Mouse (Mus musculus): ENCODE results near the gene Uap1. TPM values are rescaled to one million over a fixed set of nuclear protein-coding genes. Genes with fewer than 3 reads are reported as not detected.

Uap1 gene
- total RNA-seq, 4 experiments from 2014 or later, result 55.4 to 72.9 (median 60.0) TPM

DNA sequence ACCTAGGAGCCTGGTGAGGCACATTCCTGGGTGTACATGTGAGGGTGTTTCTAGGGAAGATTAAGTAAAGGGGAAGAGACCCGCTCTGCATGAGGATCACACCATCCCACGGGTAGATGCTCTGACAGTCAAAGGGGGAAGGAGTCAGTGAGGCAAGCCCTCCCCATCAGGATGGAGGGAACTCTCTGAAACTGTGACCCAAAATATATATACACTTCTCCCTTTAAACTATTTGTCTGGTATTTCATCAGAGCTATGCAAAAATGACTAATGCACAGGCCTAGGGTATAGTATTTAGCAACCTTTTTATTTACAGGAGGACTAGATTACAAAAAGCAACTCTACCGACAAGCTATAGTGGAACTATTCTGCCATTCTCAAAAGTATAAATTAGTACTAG lies 9.8 kb downstream of the Uap1 start:
- DNase-seq (ENCODE audit: low spot score in 2 of 2), result no peak

DNA sequence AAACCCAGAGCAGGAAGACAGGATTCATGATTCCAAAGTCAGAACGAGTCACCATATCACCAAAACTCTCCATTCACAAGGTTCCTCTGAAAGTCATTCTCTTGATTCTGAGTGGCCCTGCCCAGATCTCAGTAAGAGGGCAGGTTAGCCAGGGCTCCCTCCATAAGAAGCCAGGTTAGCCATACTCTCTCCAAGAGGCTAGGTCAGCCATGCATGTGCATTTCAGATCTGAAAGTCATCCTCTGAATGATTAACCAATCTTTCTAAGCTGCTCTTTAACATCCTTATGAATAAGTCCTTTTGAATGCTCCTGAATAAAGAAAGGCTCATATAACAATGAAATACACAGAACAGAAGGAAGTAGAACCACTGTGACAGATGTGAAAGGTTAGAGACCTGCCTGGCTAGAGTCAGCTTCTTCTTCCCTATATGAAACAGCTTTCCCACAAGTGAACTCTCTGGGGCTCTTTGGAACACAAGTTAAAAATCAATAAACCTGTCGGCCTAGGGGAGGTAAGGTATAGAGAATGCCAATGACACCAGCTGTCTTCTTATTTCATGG lies 10.6 kb downstream of the Uap1 start:
- no peak for DNase-seq (ENCODE audit: low spot score in 2 of 2)

DNA sequence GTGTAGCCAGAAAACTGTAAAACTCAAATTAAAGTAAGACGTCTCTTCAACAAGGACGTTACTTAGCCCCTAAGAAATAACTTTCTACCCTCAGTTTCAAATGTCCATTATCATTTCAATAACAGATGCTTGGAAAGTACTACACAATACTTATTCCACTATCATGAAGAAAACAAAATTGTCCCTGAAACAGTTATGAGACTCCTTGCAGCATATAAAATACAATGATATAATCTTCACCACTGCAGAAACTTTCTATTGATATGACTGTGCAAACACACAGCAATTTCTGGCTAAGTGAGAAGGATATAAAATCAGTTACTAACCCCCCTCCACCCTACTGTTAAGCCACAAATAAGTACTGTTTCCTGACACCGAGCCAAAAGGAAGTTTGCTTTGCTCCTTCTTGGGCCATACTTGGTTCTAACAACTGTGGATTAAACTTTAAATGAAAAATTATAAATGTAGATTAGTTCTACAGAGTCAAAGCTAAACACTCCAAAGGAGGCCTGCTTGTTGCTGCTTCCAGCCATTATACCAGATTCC lies 11.3 kb downstream of the Uap1 start:
- DNase-seq (ENCODE audit: low spot score in 2 of 2), result no peak

DNA sequence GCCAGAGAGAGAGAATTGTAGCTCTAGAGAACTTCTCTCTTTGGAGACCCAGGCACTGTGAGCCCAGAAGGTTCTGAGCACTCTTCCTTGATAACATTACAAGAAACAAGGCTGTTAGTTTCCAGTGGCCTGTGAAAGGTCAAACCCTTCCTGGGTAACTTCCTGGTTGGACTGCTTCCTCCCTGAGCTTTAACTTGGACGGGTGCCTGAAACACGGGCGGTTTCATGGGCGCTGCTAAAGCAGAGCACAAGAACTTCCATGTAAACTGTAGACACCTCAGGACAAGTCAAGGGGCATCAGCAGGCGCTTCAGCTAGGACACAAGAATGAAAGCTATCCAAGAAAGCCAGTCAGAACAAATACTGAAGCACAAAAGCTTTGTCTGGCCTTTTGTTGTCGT lies 12.9 kb downstream of the Uap1 start:
- DNase-seq (ENCODE audit: low spot score in 2 of 2), result no peak

DNA sequence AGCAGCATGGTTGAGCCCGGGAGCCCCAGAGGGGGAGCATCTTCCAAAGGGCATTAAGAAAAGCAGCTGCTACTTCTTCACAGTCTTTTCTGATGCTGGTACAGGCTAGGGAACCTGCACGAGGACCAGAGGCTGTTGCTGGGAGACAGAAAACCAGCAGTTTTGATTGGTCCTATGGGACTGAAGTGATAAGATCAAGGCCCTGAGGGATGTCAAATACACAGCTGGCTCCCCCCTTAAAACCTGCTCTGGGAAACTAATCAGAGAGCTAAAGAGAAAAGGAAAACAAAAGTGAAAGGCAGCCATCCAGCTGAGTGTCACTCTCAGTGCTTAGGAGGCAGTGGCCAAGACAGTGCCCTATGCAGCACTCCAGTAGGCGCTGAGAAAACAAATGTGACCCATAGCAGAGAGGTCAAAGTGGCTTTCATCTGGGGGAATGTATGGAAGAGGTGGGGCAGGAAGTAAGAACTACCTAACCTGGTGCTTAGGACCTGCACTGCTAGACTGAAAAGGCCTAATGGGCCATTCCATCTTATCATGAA lies 14.3 kb downstream of the Uap1 start:
- no peak for DNase-seq (ENCODE audit: low spot score in 2 of 2)

DNA sequence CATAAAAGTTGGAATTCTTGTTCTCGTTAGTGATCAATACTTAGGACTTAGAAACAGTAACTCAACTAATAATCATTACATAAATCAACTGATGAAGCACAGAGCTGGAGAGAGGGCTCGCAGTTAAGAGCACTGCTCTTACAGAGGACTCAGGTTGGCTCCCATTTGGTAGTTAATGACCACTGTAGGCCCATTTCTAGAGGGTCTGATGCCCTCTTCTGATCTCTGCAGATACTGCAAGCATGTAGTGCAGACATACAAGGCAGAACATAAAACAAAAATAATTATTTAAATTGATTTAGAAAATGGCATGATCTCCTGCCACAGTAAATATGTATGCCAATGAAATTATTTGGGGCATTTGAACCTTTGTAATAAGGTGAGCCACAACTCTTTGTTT lies 15.1 kb downstream of the Uap1 start:
- DNase-seq (ENCODE audit: low spot score in 2 of 2), result no peak

DNA sequence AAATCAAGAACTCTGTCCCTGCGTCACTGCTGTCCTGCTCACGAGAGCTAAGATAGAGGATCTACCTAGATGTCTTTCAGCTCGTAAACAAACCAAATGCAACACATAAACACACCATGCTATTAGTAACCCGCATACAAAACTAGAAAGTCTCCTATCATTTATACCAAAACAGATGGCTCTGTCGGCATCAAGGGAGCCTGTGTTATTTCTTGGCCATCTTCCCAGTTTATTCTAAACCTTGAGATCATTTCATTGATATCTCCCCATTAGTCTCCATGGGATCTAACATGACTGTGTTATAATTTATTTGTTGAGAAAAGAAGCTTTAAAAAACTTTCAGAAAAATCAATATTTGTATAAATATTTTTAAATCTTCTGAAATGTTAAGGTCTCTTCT lies 19.0 kb downstream of the Uap1 start:
- no peak for DNase-seq (ENCODE audit: low spot score in 2 of 2)

DNA sequence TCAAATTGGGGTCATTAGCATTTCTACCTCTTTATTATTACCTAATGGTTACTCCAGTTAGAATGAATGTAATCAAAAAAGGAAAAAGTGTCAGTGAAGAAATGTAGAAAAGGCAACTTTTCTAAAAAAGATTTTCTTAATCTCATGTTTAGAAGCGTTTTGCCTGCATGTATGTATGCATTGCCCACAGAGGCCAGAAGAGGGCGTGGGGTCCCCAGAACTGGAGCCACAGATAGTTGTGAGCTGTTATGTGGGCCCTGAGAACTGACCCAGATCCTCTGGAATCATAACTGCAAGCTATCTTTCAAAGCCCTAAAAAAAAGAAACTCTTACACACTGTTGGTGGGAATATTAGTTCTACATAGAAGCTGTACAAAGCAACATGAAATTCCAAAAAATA lies 19.5 kb downstream of the Uap1 start:
- no peak for DNase-seq (ENCODE audit: low spot score in 2 of 2)

DNA sequence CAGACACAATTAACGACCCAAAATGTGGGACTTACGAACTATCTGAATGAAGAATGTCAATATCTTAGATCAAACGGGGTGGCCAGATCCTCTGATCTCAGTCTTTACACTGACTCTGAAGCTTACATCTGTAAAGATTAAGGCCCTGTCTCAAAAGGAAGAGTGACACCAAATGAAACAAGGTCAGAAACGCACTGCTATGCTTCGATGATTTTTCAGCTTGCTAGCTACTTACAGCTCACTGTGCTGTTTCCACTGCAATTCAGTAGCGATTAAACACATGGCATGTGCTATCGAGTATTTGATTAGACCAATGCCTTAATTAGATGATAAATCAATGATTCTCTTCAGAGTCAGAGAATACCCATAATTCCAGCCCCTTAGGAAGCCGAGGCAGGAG lies 20.8 kb downstream of the Uap1 start:
- DNase-seq (ENCODE audit: low spot score in 2 of 2), result no peak

DNA sequence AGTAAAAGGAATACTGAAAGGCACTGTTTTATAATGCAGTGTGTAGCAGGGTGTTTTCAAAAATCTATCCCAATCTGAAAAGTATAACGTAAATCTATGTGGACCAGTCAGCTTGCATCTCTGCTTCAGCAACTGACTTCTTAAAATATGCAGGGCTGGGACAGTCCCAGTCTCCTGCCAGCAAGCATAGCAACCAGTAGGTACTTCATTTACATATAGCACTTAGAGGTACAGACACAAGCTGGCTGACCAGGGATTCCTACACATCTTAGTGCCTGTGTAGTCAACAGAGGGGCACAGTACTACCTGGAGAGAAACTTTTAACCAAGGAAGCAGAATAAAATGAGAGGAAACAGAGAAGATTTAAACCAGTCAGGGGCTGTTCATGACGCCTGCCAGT lies 22.2 kb downstream of the Uap1 start:
- DNase-seq (ENCODE audit: low spot score in 2 of 2), result no peak

DNA sequence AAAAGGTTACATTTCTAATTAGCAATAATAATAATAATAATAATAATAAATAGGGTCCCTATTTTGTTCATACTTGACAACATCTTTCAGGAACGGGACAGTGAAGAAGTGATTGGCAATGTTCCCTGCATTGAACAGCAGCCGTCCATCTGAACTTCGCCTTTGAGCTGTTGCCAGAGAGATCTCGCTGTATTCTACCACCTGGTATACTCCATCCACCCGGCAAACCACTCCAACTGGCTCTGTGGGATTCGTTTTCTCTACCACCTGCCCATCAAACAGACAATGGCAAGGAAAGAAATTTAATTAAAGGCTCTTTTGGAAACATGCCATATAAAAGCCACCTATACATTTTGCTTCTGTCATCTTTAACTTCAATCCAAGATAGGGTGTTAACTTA lies 23.9 kb downstream of the Uap1 start:
- DNase-seq (ENCODE audit: low spot score in 2 of 2), result no peak

DNA sequence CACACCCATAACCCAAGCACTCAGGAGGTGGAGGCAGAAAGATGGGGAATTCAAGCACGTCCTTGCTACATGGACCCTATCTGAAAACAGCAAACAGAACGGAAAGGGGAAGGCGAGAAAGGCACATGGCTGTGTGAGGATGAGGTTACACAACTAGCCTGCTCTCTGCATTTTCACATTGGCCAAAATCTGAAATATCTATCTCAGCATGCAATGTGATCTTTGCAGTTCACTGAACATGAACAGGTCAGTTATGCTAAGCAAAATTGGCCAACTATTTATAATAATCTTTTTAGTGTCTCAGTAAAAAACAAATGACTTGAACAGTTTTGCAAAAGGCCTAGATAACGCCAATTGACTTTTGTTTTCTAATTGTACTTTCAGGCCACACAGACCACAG lies 25.0 kb downstream of the Uap1 start:
- no peak for DNase-seq (ENCODE audit: low spot score in 2 of 2)

DNA sequence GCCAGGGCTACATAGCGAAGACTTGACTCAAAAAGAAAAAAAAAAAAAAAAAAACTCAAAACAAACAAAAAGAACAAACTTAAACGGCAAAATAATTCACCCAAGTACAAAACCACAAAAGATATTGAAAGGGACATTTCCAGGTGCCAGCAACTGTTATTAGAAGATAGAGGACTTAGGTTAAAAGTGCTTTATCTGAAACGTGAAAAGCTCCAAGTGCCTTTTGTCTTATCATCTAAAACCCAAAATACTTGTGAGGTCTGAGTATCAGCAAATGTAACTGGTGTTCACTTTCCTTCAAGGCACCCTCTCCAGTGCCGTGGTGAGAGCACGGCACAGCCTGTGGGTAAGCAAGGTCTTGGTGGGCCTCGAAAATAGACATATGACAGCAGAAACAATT lies 26.2 kb downstream of the Uap1 start:
- DNase-seq (ENCODE audit: low spot score in 2 of 2), result no peak

DNA sequence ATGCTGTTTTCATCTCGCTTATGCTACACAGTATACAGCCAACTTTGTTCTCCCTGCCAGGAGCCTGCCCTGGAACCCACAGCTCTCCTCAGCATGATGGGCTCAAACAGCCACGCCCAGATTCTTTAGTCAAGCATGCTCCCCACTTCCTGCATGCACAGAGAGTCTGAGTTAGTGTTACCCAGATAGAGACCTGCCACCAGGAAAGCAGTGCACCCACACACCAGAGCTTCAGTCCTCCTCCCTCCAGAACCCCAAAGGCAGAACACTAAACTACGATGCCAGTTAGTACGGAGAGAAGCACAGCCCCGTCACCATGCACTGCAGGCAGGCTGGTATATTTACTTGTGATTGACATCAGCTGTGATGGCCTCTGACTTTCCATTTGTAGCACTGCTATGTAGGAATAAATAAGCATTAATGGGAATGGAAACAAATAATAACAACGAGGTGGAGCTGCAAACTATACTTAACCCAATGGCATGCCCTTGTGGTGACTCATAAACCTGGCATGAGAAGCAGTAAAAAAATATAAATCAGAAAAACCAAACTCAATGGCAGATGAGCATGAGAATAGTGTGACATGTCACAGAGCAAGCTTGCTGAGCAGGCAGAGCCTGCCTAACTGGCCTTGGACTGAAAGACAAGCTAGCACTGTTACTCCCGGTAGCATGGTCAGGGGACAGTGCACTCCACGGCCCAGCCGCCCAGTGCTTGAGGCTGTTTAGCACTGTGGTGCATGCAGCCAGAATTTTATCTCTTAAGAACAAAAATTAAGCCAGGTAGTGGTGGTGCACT lies 26.9 kb downstream of the Uap1 start:
- DNase-seq (ENCODE audit: low spot score in 2 of 2), result no peak

DNA sequence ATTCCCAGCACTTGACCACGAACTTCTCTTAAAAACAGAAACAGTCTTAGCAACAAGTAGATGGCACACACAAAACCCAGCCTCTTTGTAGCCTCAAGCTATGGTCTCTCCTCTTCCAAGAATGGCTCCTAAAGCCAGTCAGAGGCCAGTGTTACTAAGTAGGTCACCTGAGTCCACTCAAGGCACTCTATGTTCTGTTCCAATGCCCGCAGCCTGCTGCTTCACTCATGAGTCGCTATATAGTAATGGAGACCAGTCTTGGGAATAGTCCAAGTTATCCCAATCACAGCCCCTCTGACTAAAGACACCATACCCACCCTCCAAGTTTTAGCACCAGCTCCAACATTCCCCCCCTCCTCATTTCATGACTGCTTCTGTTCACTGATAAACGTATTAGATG lies 29.2 kb downstream of the Uap1 start:
- DNase-seq (ENCODE audit: low spot score in 2 of 2), result no peak

DNA sequence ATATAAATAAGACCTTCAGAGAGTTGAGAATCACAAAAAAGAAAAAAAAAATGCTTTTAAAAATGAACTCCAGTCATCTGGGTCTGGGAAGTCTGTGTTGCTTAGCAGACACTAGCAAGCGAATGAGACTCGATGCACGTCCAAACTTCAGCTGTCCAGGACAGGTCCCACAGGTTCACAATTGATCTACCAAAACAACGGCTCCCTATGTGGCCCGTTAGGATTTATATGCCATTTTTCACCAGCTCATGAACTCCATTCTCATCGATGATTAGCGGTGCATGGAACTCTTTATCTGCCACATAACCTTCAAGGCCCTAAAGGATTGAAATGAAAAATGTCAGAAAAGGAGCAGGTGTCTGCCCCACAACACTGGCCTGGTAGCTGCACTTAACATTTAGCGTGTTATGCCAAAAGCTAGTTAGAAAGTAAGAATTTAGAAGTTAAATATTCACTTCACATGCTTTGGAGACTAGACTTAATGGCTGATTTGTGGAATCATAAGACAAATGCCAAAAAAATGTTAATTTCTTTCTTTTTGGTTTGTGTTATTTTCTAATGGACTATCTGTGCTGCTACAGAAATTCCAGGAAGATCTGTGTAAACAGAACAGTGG lies 32.4 kb downstream of the Uap1 start:
- DNase-seq (ENCODE audit: low spot score in 2 of 2), result no peak

DNA sequence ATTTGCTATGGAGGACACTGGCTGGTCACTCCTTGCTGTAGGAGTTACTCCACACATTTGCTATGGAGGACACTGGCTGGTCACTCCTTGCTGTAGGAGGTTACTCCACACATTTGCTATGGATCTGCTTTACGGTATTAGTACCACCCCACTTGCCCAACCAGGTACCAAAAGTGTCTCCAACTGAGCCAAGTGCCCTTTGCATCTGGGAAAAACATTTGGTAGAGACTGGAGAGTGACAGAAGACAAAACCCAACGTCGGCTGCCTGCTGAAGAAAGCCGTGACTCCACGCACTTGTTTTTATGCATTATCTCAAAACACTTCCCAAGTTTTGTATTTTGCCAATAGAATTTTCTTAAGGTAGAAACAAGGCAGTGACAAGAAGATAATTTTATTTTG lies 33.1 kb downstream of the Uap1 start:
- DNase-seq (ENCODE audit: low spot score in 2 of 2), result no peak

DNA sequence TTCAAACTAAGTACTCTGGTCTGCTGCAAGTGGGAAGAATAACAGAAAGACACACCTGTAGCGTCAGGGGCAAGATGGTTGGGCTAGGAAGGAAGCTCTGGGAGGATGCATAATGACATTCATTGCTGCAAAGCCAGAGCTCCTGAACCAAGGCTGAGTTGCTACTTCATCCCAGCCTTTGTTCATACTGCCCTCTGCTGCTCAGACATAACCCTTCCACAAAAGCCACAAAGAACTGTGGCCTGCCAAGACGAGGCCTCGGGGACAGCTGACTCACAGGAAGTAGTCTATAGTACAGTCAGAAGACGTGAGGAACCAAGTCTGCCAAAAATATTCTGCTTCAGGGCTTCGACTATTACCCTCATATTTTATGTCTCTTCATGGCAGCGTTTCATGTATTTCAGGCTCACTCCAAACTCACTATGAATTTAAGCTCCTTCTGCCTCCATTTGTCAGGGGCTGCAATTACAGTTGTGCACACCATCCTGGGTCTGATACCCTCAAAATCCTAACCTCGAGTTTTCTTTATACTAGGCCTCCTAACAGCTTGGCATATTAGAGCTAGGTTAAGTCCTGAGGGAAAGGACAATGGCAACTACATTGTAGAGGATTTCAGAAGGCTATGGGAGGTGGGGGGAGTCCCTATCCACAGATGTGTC lies 38.3 kb downstream of the Uap1 start:
- peak; percentile 23 to 43 for DNase-seq (ENCODE audit: low spot score in 2 of 2)

DNA sequence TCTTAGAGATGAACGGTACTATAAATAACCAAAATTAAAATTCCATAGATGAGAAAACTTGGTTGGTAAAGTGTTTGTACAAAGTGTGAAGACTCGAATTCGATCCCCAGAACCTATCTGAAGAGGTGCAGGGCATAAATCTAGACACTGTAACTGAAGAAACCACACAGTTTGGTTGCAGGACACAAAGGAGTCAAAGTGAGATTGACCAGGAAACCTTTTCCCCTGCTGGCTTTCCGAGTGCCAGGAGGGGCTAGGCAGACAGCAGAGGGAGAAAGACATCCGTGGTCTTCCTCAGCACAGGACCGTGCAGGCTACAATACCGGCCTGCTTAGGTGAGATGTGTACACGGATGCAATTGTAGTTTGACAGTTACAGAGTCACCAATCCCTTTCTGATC lies 40.5 kb downstream of the Uap1 start:
- DNase-seq (ENCODE audit: low spot score in 2 of 2), result no peak

DNA sequence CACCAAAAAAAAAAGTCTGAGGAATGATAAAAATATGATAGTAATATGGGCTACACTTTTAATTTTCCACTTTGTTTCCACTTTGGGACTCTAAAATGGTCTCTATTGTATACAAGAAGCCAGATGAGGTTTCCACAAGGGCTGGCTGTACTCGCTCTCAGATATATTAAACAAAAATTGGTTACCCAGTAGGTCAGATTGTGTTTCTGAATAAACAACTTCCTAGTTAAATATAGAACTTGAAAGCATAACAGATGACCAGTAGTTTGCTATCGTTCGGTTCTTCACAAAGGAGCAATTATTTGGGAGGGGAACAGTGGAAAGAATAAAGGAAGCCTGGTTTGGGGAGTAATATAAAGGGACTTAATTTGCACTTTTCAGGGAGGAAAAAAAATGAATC lies 43.8 kb downstream of the Uap1 start:
- no peak for DNase-seq (ENCODE audit: low spot score in 2 of 2)

DNA sequence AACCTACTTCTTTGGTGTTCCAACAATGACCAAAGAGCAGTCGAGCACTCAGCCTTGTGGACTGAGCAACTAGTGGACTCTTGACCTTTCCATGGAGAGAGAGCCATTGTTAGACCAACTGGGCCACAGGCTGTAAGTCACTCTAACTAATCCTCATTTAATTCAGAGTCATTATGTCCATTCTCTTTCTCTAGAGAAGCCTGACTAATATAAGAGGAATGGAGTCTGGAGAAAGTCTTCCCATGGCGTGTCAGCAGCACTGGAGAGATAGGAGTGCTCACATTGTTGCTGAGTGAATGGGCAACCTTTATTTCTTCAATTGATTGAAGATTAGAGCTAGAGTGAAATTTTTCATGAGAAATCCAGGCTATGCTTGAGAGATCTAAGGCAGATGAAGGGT lies 50.1 kb downstream of the Uap1 start:
- DNase-seq (ENCODE audit: low spot score in 2 of 2), result no peak

DNA sequence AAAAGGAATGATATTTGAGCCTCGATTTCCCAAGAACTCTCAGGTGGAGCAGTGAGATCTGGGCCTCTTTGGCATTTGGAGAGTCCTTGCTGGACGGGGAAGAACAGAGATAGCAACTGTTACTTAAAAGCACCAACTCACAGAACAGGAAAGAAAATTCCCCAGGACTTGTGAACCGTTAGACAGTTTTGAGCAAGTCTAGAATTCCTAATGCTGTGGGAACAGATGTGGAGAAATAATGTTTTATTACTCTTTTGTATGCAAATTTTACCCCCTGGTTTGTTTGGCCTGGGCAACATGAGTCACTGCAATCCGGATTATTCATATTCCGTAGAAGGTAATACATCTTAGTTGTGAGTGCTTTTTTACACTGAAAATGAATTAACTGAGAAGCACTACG lies 61.1 kb downstream of the Uap1 start:
- no peak for DNase-seq (ENCODE audit: low spot score in 2 of 2)

Data from left cerebral cortex, adult 8-10 months (tissue).